Mouse (Mus musculus) megakaryocyte, embryonic 14.5 days (primary cell): ENCODE measurements at regions not wholly inside any gene's neighbourhood (a gene's known extent, or its start where the extent isn't known, plus 50 kb on each side); places are given as distances from the start of the nearest gene placed in this dataset.

Experiments used
- FLI1 ChIP-seq: IDR thresholded peaks from 2 replicates; pipeline ENCODE4 v1.6.1; 2012; ENCODE audit warnings: low read length, inconsistent platforms, mixed read lengths
- GATA1 ChIP-seq: IDR thresholded peaks from 3 replicates; pipeline ENCODE4 v1.6.1; 2012; ENCODE audit warnings: mixed read lengths, low read length, inconsistent platforms, borderline replicate concordance

DNA sequence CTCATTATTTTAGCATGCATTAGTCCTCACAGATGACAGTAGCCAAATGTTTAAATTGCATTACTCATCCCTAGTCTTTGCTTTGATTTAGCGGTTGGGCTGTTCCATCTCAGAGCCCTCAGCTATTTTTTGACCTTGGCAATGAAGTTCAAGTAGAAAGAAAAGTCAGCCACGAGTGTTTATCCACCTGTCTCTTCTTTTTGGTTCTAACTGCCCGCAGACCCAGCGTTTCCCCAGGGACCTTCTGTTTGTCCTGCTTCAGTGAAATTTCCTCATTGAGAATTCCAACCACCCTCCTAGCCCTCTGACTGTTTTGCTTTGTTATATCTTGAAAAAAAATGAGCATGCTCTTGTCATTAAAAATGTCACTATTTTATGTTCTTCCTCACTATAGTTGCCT is 403.5 kb downstream of the Arl4a start:
- TF ChIP-seq GATA1 (no peak), FLI1 (no peak)
